Mouse (Mus musculus): ENCODE data around the gene Gm49321. TPM values are rescaled to one million over a fixed set of nuclear protein-coding genes. Genes with fewer than 3 reads are reported as not detected.

Gm49321 gene
- polyA plus RNA-seq, 1 experiment = 9.0 TPM

GRCm38 (mm10) chr12:74002449-74002848, 65.0 kb downstream of the Gm49321 start:
- TF ChIP-seq CTCF (IDR thresholded peaks at IDR 0.05; ENCODE audit: low read depth, low read length) (no peak), EP300 (IDR thresholded peaks at IDR 0.05; ENCODE audit: insufficient read depth, low read depth, low read length) (no peak), POLR2A (IDR thresholded peaks at IDR 0.05; ENCODE audit: insufficient read depth, low read length) (no peak)

DNA sequence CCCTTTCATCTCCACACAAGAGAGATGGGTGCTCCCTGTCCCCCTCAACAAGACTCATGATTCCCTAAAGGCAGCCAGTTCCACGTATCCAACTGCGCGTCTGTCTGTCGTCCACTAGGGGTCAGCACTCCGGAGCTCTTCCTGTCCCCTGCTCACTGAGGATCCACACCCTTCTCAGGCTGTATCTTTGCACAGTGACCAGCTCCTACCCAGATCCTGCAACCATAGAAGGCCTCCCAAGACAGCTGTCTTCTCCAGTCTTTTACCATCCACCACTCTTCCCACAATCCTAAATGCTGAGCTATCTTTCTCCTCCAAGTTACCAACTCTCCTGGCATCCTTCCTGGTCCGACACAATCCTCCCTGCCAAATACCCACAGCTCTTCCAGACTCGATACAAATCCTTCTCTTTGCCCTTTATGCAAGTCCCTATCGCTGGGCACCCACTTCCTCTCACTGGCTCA, 72.0 kb downstream of the Gm49321 start:
- Histone ChIP-seq H3K9ac (ENCODE audit: low read depth, poor library complexity, severe bottlenecking) (no peak overlapping the region), H3K4me1 (ENCODE audit: control insufficient read depth, insufficient read depth, low read length) (no peaks in the 10 kb centered on the region), H3K9me3 (replicated peaks; ENCODE audit: control insufficient read depth, insufficient read depth, low read length, poor library complexity, severe bottlenecking) (no peaks in the 10 kb centered on the region), H3K27ac (ENCODE audit: insufficient read depth, low read length) (no peak overlapping the region), H3K36me3 (ENCODE audit: control insufficient read depth, insufficient read depth, low read length, poor library complexity, severe bottlenecking) (no peaks in the 10 kb centered on the region), H3K27me3 (ENCODE audit: control insufficient read depth, insufficient read depth, low read length, poor library complexity, severe bottlenecking) (no peaks in the 10 kb centered on the region; the same call in 1 of the 2 replicates), H3K4me3 (ENCODE audit: low read depth, low read length) (no peak overlapping the region)
- TF ChIP-seq CTCF (IDR thresholded peaks at IDR 0.05; ENCODE audit: low read depth, low read length) (peak; percentile 96), EP300 (IDR thresholded peaks at IDR 0.05; ENCODE audit: insufficient read depth, low read depth, low read length) (no peak)

More at GRCm38 (mm10) chr12:74002449-74002848, 65.0 kb downstream of the Gm49321 start:
- Histone ChIP-seq H3K36me3 (ENCODE audit: control insufficient read depth, insufficient read depth, low read length, poor library complexity, severe bottlenecking) (no peaks in the 10 kb centered on the region), H3K9ac (ENCODE audit: low read depth, poor library complexity, severe bottlenecking) (no peak overlapping the region), H3K4me1 (ENCODE audit: control insufficient read depth, insufficient read depth, low read length) (no peaks in the 10 kb centered on the region), H3K4me3 (ENCODE audit: low read depth, low read length) (no peak overlapping the region), H3K27ac (ENCODE audit: insufficient read depth, low read length) (no peak overlapping the region), H3K27me3 (ENCODE audit: control insufficient read depth, insufficient read depth, low read length, poor library complexity, severe bottlenecking) (peaks cover 3% of the 10 kb centered on the region), H3K9me3 (replicated peaks; ENCODE audit: control insufficient read depth, insufficient read depth, low read length, poor library complexity, severe bottlenecking) (no peaks in the 10 kb centered on the region)

DNA sequence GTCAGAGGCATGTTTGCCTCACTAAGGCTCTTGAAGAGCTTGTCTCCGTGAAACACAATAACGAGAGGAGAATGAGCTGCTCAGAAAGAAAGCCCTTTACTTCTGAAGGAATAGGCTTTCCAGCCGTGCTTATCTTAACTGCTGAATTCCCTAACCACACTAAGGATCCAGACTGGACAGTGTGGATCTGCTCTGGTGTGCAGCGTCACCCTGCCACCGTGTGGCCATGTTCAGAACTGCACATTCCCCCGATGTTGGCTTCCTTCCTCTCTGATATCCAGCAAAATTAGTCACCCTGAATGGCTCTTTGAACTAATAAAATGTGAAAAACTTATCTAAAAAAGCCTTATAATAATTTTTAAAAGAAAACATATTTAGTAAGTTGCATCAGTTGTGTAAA, 76.3 kb downstream of the Gm49321 start:
- Histone ChIP-seq H3K36me3 (ENCODE audit: control insufficient read depth, insufficient read depth, low read length, poor library complexity, severe bottlenecking) (no peaks in the 10 kb centered on the region), H3K27me3 (ENCODE audit: control insufficient read depth, insufficient read depth, low read length, poor library complexity, severe bottlenecking) (no peaks in the 10 kb centered on the region), H3K4me1 (ENCODE audit: control insufficient read depth, insufficient read depth, low read length) (no peaks in the 10 kb centered on the region), H3K9me3 (replicated peaks; ENCODE audit: control insufficient read depth, insufficient read depth, low read length, poor library complexity, severe bottlenecking) (no peaks in the 10 kb centered on the region), H3K9ac (ENCODE audit: low read depth, poor library complexity, severe bottlenecking) (no peak overlapping the region), H3K27ac (ENCODE audit: insufficient read depth, low read length) (no peak overlapping the region), H3K4me3 (ENCODE audit: low read depth, low read length) (no peak overlapping the region)
- no peak for TF ChIP-seq POLR2A (IDR thresholded peaks at IDR 0.05; ENCODE audit: insufficient read depth, low read length)
- no peak for TF ChIP-seq EP300 (IDR thresholded peaks at IDR 0.05; ENCODE audit: insufficient read depth, low read depth, low read length)
- TF ChIP-seq CTCF (IDR thresholded peaks at IDR 0.05; ENCODE audit: low read depth, low read length) = peak; percentile 98

- no peaks in the 10 kb centered on the region for H3K27me3 ChIP-seq (ENCODE audit: control insufficient read depth, insufficient read depth, low read length, poor library complexity, severe bottlenecking)
Measured at GRCm38 (mm10) chr12:74014739-74015270, 77.4 kb downstream of the Gm49321 start.

DNA sequence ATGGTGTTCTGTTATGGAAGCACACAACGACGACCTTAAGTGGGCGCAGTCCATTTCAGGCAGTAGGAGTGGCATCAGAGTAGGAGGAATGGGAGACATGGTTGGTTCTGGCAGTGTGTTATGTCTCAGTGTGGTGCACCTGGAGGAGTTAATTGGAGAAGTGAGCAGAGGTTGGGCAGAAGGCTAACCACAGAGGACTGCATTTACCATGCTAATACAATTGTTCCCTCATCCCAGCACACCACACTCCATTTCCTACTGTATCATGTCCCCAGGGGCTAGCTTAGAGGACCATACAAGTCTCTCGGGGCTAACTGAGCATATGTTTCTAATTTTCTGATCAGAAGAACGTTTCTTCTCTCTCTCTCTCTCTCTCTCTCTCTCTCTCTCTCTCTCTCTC, 78.0 kb downstream of the Gm49321 start:
- no peak overlapping the region for H3K9ac ChIP-seq (ENCODE audit: low read depth, poor library complexity, severe bottlenecking)
- H3K4me3 ChIP-seq (ENCODE audit: low read depth, low read length) = no peak overlapping the region
- TF ChIP-seq POLR2A (IDR thresholded peaks at IDR 0.05; ENCODE audit: insufficient read depth, low read length) (no peak), EP300 (IDR thresholded peaks at IDR 0.05; ENCODE audit: insufficient read depth, low read depth, low read length) (no peak), CTCF (IDR thresholded peaks at IDR 0.05; ENCODE audit: low read depth, low read length) (no peak)
- H3K9me3 ChIP-seq (replicated peaks; ENCODE audit: control insufficient read depth, insufficient read depth, low read length, poor library complexity, severe bottlenecking) = no peaks in the 10 kb centered on the region
- H3K36me3 ChIP-seq (ENCODE audit: control insufficient read depth, insufficient read depth, low read length, poor library complexity, severe bottlenecking) = no peaks in the 10 kb centered on the region
- H3K27me3 ChIP-seq (ENCODE audit: control insufficient read depth, insufficient read depth, low read length, poor library complexity, severe bottlenecking) = no peaks in the 10 kb centered on the region
- no peaks in the 10 kb centered on the region for H3K4me1 ChIP-seq (ENCODE audit: control insufficient read depth, insufficient read depth, low read length)
- no peak overlapping the region for H3K27ac ChIP-seq (ENCODE audit: insufficient read depth, low read length)

More at GRCm38 (mm10) chr12:74014739-74015270, 77.4 kb downstream of the Gm49321 start:
- Histone ChIP-seq H3K9me3 (replicated peaks; ENCODE audit: control insufficient read depth, insufficient read depth, low read length, poor library complexity, severe bottlenecking) (no peaks in the 10 kb centered on the region), H3K4me3 (ENCODE audit: low read depth, low read length) (no peak overlapping the region), H3K27ac (ENCODE audit: insufficient read depth, low read length) (no peak overlapping the region), H3K9ac (ENCODE audit: low read depth, poor library complexity, severe bottlenecking) (no peak overlapping the region), H3K36me3 (ENCODE audit: control insufficient read depth, insufficient read depth, low read length, poor library complexity, severe bottlenecking) (no peaks in the 10 kb centered on the region), H3K4me1 (ENCODE audit: control insufficient read depth, insufficient read depth, low read length) (no peaks in the 10 kb centered on the region)
- TF ChIP-seq POLR2A (IDR thresholded peaks at IDR 0.05; ENCODE audit: insufficient read depth, low read length) (no peak), CTCF (IDR thresholded peaks at IDR 0.05; ENCODE audit: low read depth, low read length) (peak; percentile 57)

Other genes starting within 250 kb of the Gm49321 start
- 85.1 and 86.0 TPM in 2 replicates for gene Hif1a, start 36.3 kb upstream of the Gm49321 start, polyA plus RNA-seq (2011; ENCODE audit: insufficient read depth, insufficient read length, low read depth, missing spikeins)
- gene Snapc1, start 26.8 kb downstream of the Gm49321 start, polyA plus RNA-seq (2011; ENCODE audit: insufficient read depth, insufficient read length, low read depth, missing spikeins) = 26.9 and 31.0 TPM in 2 replicates
- gene Syt16, start 60.0 kb downstream of the Gm49321 start, polyA plus RNA-seq (2011; ENCODE audit: insufficient read depth, insufficient read length, low read depth, missing spikeins) = not detected in 2 replicates

All from ES-Bruce4 (cell line).